In genomic region chr10:70245559-70245945, GRCm38 (mm10) we compare ENCODE assay signal across 8 mouse cellular contexts. TPM values are rescaled to one million over a fixed set of nuclear protein-coding genes. Genes with fewer than 3 reads are reported as not detected.
A peak's percentile ranks its signal among the peaks of the same experiment; 100 is the strongest.
DNase-seq lines count a peak whose midpoint lies in the region; ATAC-seq lines count a peak whose summit lies in the region.

No protein-coding gene starts in this region.

- H3K4me2 ChIP-seq in lung, embryonic 15.5 days, result peak overlapping the region; percentile 89
- peak overlapping the region; percentile 66 for H3K4me2 ChIP-seq in liver, embryonic 12.5 days

- no peak for DNase-seq in lung, adult 18-20 months
- peak; percentile 48 for DNase-seq in embryo, embryonic 10.5 days (ENCODE audit: low spot score)
- DNase-seq in gastrocnemius, postnatal 14 days, result peak; percentile 42
- DNase-seq in right cerebral cortex, postnatal 14 days, result no peak
- no peak for DNase-seq in left cerebral cortex, adult 9 months (ENCODE audit: low spot score in 2 of 2)
- DNase-seq in c-Kit-positive CD71-positive TER-119-positive erythroid progenitor cells, embryonic 14.5 days (ENCODE audit: low spot score), result no peak

- intact Hi-C loops in gastrocnemius, postnatal 14 days (cut with DNase I; ENCODE audit: low total_unique reads), result no loop called here

- peak overlapping the region; percentile 61; the same call in 1 of the 2 replicates for H3K27ac ChIP-seq in lung, embryonic 15.5 days
- H3K27ac ChIP-seq in liver, embryonic 12.5 days, result no peak overlapping the region

- 0 out of 2 replicates have a peak, but pooled peaks cover 7% of the 10 kb centered on the region for H3K27me3 ChIP-seq in lung, embryonic 15.5 days
- peaks cover 62% of the 10 kb centered on the region for H3K27me3 ChIP-seq in liver, embryonic 12.5 days (replicated peaks)

- WGBS in lung, embryonic 15.5 days, result 2% methylated on average over 16 of the region's 16 CpGs
- WGBS in liver, embryonic 12.5 days (ENCODE audit: insufficient replicate concordance), result 1% methylated on average over 16 of the region's 16 CpGs

- H3K4me1 ChIP-seq in lung, embryonic 15.5 days, result peaks cover 16% of the 10 kb centered on the region
- H3K4me1 ChIP-seq in liver, embryonic 12.5 days, result 0 out of 2 replicates have a peak, but pooled peaks cover 11% of the 10 kb centered on the region

- H3K36me3 ChIP-seq in lung, embryonic 15.5 days, result no peaks in the 10 kb centered on the region
- H3K36me3 ChIP-seq in liver, embryonic 12.5 days, result no peaks in the 10 kb centered on the region

- peak; percentile 23; the same call in 1 of the 2 replicates for ATAC-seq in lung, embryonic 15.5 days (ENCODE audit: borderline replicate concordance, extremely low read depth, low FRiP score, low TSS enrichment)
- no peak for ATAC-seq in liver, embryonic 12.5 days

- no peaks in the 10 kb centered on the region for H3K9me3 ChIP-seq in lung, embryonic 15.5 days
- no peaks in the 10 kb centered on the region for H3K9me3 ChIP-seq in liver, embryonic 12.5 days (replicated peaks)

- H3K4me3 ChIP-seq in lung, embryonic 15.5 days, result peak overlapping the region; percentile 66
- H3K4me3 ChIP-seq in liver, embryonic 12.5 days, result peak overlapping the region; percentile 54

- H3K9ac ChIP-seq in lung, embryonic 15.5 days, result peak overlapping the region; percentile 56
- H3K9ac ChIP-seq in liver, embryonic 12.5 days, result peak overlapping the region; percentile 53

RNA-seq across cellular contexts. Expression of gene Slc16a9, which starts 0.7 kb away (rescaled TPM):
- polyA plus RNA-seq in lung, embryonic 15.5 days (2015; fragmentation: Nextera tagmentation; extraction: Ambion mirVana), result 6.9 and 7.2 TPM in 2 replicates
- 1 to 10 TPM; 5.9 to 6.0 TPM for total RNA-seq in gastrocnemius, postnatal 14 days (2021)
- 0.37 and 0.52 TPM in 2 replicates for polyA plus RNA-seq in liver, embryonic 12.5 days (2016; fragmentation: Nextera tagmentation; extraction: Ambion mirVana)

RNA-seq across cellular contexts. Expression of gene Mrln, which starts 41.1 kb away (rescaled TPM):
- 0.70 TPM in 1 of 2 replicates, not detected in the other for polyA plus RNA-seq in lung, embryonic 15.5 days (2015; fragmentation: Nextera tagmentation; extraction: Ambion mirVana)
- total RNA-seq in gastrocnemius, postnatal 14 days (2021), result 100 to 1,000 TPM in 1 of 2 experiments, 10 to 100 TPM in 1; 97.0 to 105 TPM
- 0.35 and 0.87 TPM in 2 replicates for polyA plus RNA-seq in liver, embryonic 12.5 days (2016; fragmentation: Nextera tagmentation; extraction: Ambion mirVana)

Comparison
In these comparisons a context has a peak if more than half of its experiments do, and no peak if none do; other contexts are left out.
1. DNase-seq: peak in embryo, embryonic 10.5 days (single experiment) and gastrocnemius, postnatal 14 days (single experiment); none in lung, adult 18-20 months (0 of 2), right cerebral cortex, postnatal 14 days (single experiment), left cerebral cortex, adult 9 months (0 of 2) and c-Kit-positive CD71-positive TER-119-positive erythroid progenitor cells, embryonic 14.5 days (single experiment).